Mouse (Mus musculus) lung, adult 2 months (tissue): ENCODE results near the gene Wdr31.

Source experiments
- CTCF ChIP-seq: fragments of 200-500 bp; IDR thresholded peaks from 2 replicates; pipeline ENCODE4 v1.5.1; 2011; ENCODE audit warnings: mild to moderate bottlenecking, low read length, control low read depth; ENCODE audit not compliant: insufficient read depth
- POLR2A ChIP-seq: fragments of 200-500 bp; IDR thresholded peaks from 2 replicates; pipeline ENCODE4 v1.6.1; 2011; ENCODE audit warnings: low read depth, mild to moderate bottlenecking, control low read depth, low read length, borderline replicate concordance; ENCODE audit errors: extremely low read depth

- TF ChIP-seq CTCF = no peak
- no peak for TF ChIP-seq POLR2A
Observed at GRCm38 (mm10) chr4:62477542-62478244, 7.0 kb upstream of the Wdr31 start.
